Mouse (Mus musculus) myocyte (in vitro differentiated cells): ENCODE data around the gene Gm49661.

Experiments used
- E2F4 ChIP-seq: IDR thresholded peaks from one replicate; pipeline ENCODE4 v1.6.1; 2011; ENCODE audit warnings: mild to moderate bottlenecking, control low read depth, moderate library complexity; ENCODE audit not compliant: insufficient read depth
- POLR2A ChIP-seq: IDR thresholded peaks from one replicate; pipeline ENCODE4 v1.6.1; 2011; ENCODE audit warnings: low read depth, mild to moderate bottlenecking, control low read depth, moderate library complexity; ENCODE audit not compliant: insufficient read length
- POLR2AphosphoS2 ChIP-seq: IDR thresholded peaks from one replicate; pipeline ENCODE4 v1.6.1; 2011; ENCODE audit warnings: low read depth, control low read depth; ENCODE audit not compliant: insufficient read length
- USF1 ChIP-seq: IDR thresholded peaks from one replicate; pipeline ENCODE4 v1.6.1; 2011; ENCODE audit warnings: low read depth, mild to moderate bottlenecking, control low read depth, moderate library complexity

DNA sequence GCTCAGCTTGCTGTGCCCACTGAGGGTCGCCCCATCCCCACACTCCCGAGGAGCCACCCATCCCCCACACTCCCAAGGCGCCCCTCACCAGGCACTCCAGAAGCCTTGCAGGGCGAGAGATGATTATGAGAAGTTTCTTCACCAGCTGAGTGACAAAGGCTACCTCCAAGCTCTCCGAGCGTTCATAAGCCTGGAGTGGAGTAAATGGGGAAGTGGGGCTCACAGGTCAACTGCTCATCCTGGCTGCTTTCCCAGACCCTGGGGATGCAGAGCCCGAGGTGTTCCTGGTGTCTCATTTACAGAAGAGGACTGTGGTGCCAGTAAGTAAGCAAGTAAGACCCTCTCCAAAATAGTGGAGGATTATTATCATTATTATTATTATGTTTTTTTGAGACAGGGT lies 43.7 kb downstream of the Gm49661 start:
- TF ChIP-seq USF1 (no peak), E2F4 (no peak), POLR2AphosphoS2 (no peak), POLR2A (no peak)
